ENCODE assay signal across 37 mouse cellular contexts in genomic region chr13:48490396-48491182, GRCm38 (mm10). TPM values are rescaled to one million over a fixed set of nuclear protein-coding genes. Genes with fewer than 3 reads are reported as not detected.
DNase-seq lines count a peak whose midpoint lies in the region; ATAC-seq and TF ChIP-seq lines count a peak whose summit lies in the region.
"Had no signal": no experiment of that assay in that cellular context is flagged by ENCODE, and none has a peak within 500 bp of the region (broad histone marks: within the 10 kb centered on the region; RNA-seq: fewer than 3 reads in every experiment).

No protein-coding gene starts in this region.

- H3K4me1 ChIP-seq in kidney, embryonic 15.5 days = no peaks in the 10 kb centered on the region
- H3K4me1 ChIP-seq in E14TG2a.4 (replicated peaks; ENCODE audit: low read depth, low read length) = peaks cover 25% of the 10 kb centered on the region
- H3K4me1 ChIP-seq: embryonic facial prominence, embryonic 13.5 days; forebrain, embryonic 13.5 days; hindbrain, embryonic 15.5 days; limb, embryonic 12.5 days; liver, embryonic 15.5 days; lung, embryonic 15.5 days; midbrain, embryonic 12.5 days; neural tube, embryonic 12.5 days had no signal

- no peak overlapping the region for H3K27ac ChIP-seq in kidney, embryonic 15.5 days
- H3K27ac ChIP-seq: embryonic facial prominence, embryonic 13.5 days; forebrain, embryonic 13.5 days; heart, embryonic 13.5 days; hindbrain, embryonic 15.5 days; limb, embryonic 12.5 days; liver, embryonic 15.5 days; lung, embryonic 15.5 days; midbrain, embryonic 12.5 days; neural tube, embryonic 12.5 days had no signal

- H3K9ac ChIP-seq in kidney, embryonic 15.5 days = no peak overlapping the region
- H3K9ac ChIP-seq: embryonic facial prominence, embryonic 13.5 days; forebrain, embryonic 13.5 days; heart, embryonic 13.5 days; hindbrain, embryonic 15.5 days; limb, embryonic 12.5 days; liver, embryonic 15.5 days; lung, embryonic 15.5 days; midbrain, embryonic 12.5 days; neural tube, embryonic 12.5 days had no signal

- H3K36me3 ChIP-seq in kidney, embryonic 15.5 days = peaks cover 74% of the 10 kb centered on the region
- peaks cover 44% of the 10 kb centered on the region for H3K36me3 ChIP-seq in E14TG2a.4 (ENCODE audit: insufficient read depth, low read length)

- no peak for DNase-seq in kidney, postnatal 25 days
- DNase-seq in R1 (ENCODE audit: low read depth, low spot score) = peak; percentile 95
- peak; percentile 53 for DNase-seq in testis, postnatal 10 days (ENCODE audit: low spot score)
- DNase-seq in lung, adult 18-20 months = no peak
- DNase-seq in adrenal gland, adult (ENCODE audit: inconsistent age in 2 of 2, low spot score in 1 of 2) = no peak
- DNase-seq: adrenal gland, adult 2 months; adrenal gland, postnatal 36 days; B cell, adult 2 months; cerebellum, adult 18-20 months; cerebellum, postnatal 10 days; gastrocnemius, postnatal 14 days; heart, postnatal 10 days; kidney, adult 11 months; kidney, postnatal 10 days; lung, postnatal 4 days; right cerebral cortex, adult 18-20 months; thymus, adult 18-20 months; thymus, postnatal 25 days had no signal

- TF ChIP-seq CTCF in E14TG2a.4 (conservative IDR thresholded peaks at IDR 0.05; ENCODE audit: low read length) = no peak

- no peaks in the 10 kb centered on the region for H3K27me3 ChIP-seq in kidney, embryonic 15.5 days
- H3K27me3 ChIP-seq in E14TG2a.4 (ENCODE audit: insufficient read depth, low read length) = no peaks in the 10 kb centered on the region
- H3K27me3 ChIP-seq: CH12.LX; embryonic facial prominence, embryonic 13.5 days; forebrain, embryonic 13.5 days; heart, embryonic 13.5 days; hindbrain, embryonic 15.5 days; limb, embryonic 12.5 days; liver, embryonic 15.5 days; lung, embryonic 15.5 days; megakaryocyte, embryonic 14.5 days; midbrain, embryonic 12.5 days; neural tube, embryonic 12.5 days had no signal

- H3K4me3 ChIP-seq in kidney, embryonic 15.5 days (replicated peaks) = no peak overlapping the region
- H3K4me3 ChIP-seq in E14TG2a.4 (replicated peaks; ENCODE audit: low read length) = peak overlapping the region; percentile 68
- H3K4me3 ChIP-seq: embryonic facial prominence, embryonic 13.5 days; erythroblast, embryonic 14.5 days; forebrain, embryonic 13.5 days; heart, embryonic 13.5 days; hindbrain, embryonic 15.5 days; limb, embryonic 12.5 days; liver, embryonic 15.5 days; lung, embryonic 15.5 days; megakaryocyte, embryonic 14.5 days; midbrain, embryonic 12.5 days; myocyte; neural tube, embryonic 12.5 days had no signal

- ATAC-seq in kidney, embryonic 15.5 days (replicated peaks; ENCODE audit: low FRiP score) = 0 out of 2 replicates have a peak, but pooled peaks have one; percentile 36
- no peak for ATAC-seq in CD4-positive, CD25-positive, alpha-beta regulatory T cell, adult 4 months
- ATAC-seq: forebrain, embryonic 13.5 days; inflammation-experienced regulatory T-cells, adult 6 months had no signal

- no peaks in the 10 kb centered on the region for H3K9me3 ChIP-seq in kidney, embryonic 15.5 days (replicated peaks)
- peaks cover 4% of the 10 kb centered on the region; the same call in 1 of the 2 replicates for H3K9me3 ChIP-seq in E14TG2a.4 (ENCODE audit: low read length)
- H3K9me3 ChIP-seq: hindbrain, embryonic 15.5 days; liver, embryonic 15.5 days; neural tube, embryonic 12.5 days had no signal

- H3K4me2 ChIP-seq in kidney, embryonic 15.5 days = no peak overlapping the region
- H3K4me2 ChIP-seq: embryonic facial prominence, embryonic 13.5 days; forebrain, embryonic 13.5 days; heart, embryonic 13.5 days; hindbrain, embryonic 15.5 days; limb, embryonic 12.5 days; liver, embryonic 15.5 days; lung, embryonic 15.5 days; midbrain, embryonic 12.5 days; neural tube, embryonic 12.5 days had no signal

- 83% methylated on average over 35 of the region's 35 CpGs for WGBS in kidney, embryonic 15.5 days

RNA-seq across cellular contexts. Expression of gene Zfp169, which starts 22.7 kb away (rescaled TPM):
- polyA plus RNA-seq in kidney, embryonic 15.5 days (2015; fragmentation: Nextera tagmentation; extraction: Ambion mirVana) = 3.5 and 3.9 TPM in 2 replicates
- polyA plus RNA-seq in CD4-positive, CD25-positive, alpha-beta regulatory T cell, adult 4 months (2017; shearing (Covaris generic)) = 10 to 100 TPM; 14.7 to 18.3 TPM

RNA-seq across cellular contexts. Expression of gene A830005F24Rik, which starts 22.8 kb away (rescaled TPM):
- 1.2 and 1.5 TPM in 2 replicates for polyA plus RNA-seq in kidney, embryonic 15.5 days (2015; fragmentation: Nextera tagmentation; extraction: Ambion mirVana)
- 1 to 10 TPM; 3.5 to 4.5 TPM for polyA plus RNA-seq in CD4-positive, CD25-positive, alpha-beta regulatory T cell, adult 4 months (2017; shearing (Covaris generic))
- polyA plus RNA-seq: adrenal gland, adult 2 months; erythroblast, embryonic 14.5 days; liver, adult 2 months; spleen, adult 2 months had no signal

Comparison
In these comparisons a context has a peak if more than half of its experiments do, and no peak if none do; other contexts are left out.
1. DNase-seq: peak in R1 (single experiment) and testis, postnatal 10 days (single experiment); none in kidney, postnatal 25 days (0 of 2), lung, adult 18-20 months (0 of 2) and adrenal gland, adult (0 of 2).